Mouse (Mus musculus): ENCODE data around the gene Igdcc3. TPM values are rescaled to one million over a fixed set of nuclear protein-coding genes. Genes with fewer than 3 reads are reported as not detected.

Gene Igdcc3
- polyA plus RNA-seq, 1 experiment: not detected

- no peaks in the 10 kb centered on the region for H3K4me1 ChIP-seq (ENCODE audit: control insufficient read depth, insufficient read depth, low read length)
- no peak overlapping the region for H3K4me3 ChIP-seq (replicated peaks; ENCODE audit: control insufficient read depth, low read depth, low read length)
- H3K27ac ChIP-seq (ENCODE audit: control insufficient read depth, insufficient read depth, low read depth, low read length, poor library complexity): no peak overlapping the region
- TF ChIP-seq CTCF (IDR thresholded peaks at IDR 0.05; ENCODE audit: control insufficient read depth, insufficient read depth, low read length) (no peak), POLR2A (IDR thresholded peaks at IDR 0.05; ENCODE audit: borderline replicate concordance, control insufficient read depth, low read depth, low read length) (no peak)
- WGBS: 50% methylated on average over 4 of the region's 4 CpGs
Measured at GRCm38 (mm10) chr9:65161188-65161587, 20.2 kb downstream of the Igdcc3 start.

GRCm38 (mm10) chr9:65161881-65162280, 20.9 kb downstream of the Igdcc3 start:
- 17% methylated on average over 8 of the region's 8 CpGs for WGBS
- no peak overlapping the region for H3K27ac ChIP-seq (ENCODE audit: control insufficient read depth, insufficient read depth, low read depth, low read length, poor library complexity)
- H3K4me1 ChIP-seq (ENCODE audit: control insufficient read depth, insufficient read depth, low read length): no peaks in the 10 kb centered on the region
- TF ChIP-seq CTCF (IDR thresholded peaks at IDR 0.05; ENCODE audit: control insufficient read depth, insufficient read depth, low read length) (no peak), POLR2A (IDR thresholded peaks at IDR 0.05; ENCODE audit: borderline replicate concordance, control insufficient read depth, low read depth, low read length) (no peak)
- no peak overlapping the region for H3K4me3 ChIP-seq (replicated peaks; ENCODE audit: control insufficient read depth, low read depth, low read length)

GRCm38 (mm10) chr9:65162711-65163639, 22.0 kb downstream of the Igdcc3 start:
- H3K4me3 ChIP-seq (replicated peaks; ENCODE audit: control insufficient read depth, low read depth, low read length): no peak overlapping the region
- H3K4me1 ChIP-seq (ENCODE audit: control insufficient read depth, insufficient read depth, low read length): no peaks in the 10 kb centered on the region
- H3K27ac ChIP-seq (ENCODE audit: control insufficient read depth, insufficient read depth, low read depth, low read length, poor library complexity): no peak overlapping the region
- TF ChIP-seq POLR2A (IDR thresholded peaks at IDR 0.05; ENCODE audit: borderline replicate concordance, control insufficient read depth, low read depth, low read length) (no peak), CTCF (IDR thresholded peaks at IDR 0.05; ENCODE audit: control insufficient read depth, insufficient read depth, low read length) (no peak)
- 2% methylated on average over 68 of the region's 69 CpGs for WGBS

- no peak overlapping the region for H3K27ac ChIP-seq (ENCODE audit: control insufficient read depth, insufficient read depth, low read depth, low read length, poor library complexity)
- 17% methylated on average over 1 of the region's 1 CpGs for WGBS
- no peaks in the 10 kb centered on the region for H3K4me1 ChIP-seq (ENCODE audit: control insufficient read depth, insufficient read depth, low read length)
- no peak for TF ChIP-seq POLR2A (IDR thresholded peaks at IDR 0.05; ENCODE audit: borderline replicate concordance, control insufficient read depth, low read depth, low read length)
- TF ChIP-seq CTCF (IDR thresholded peaks at IDR 0.05; ENCODE audit: control insufficient read depth, insufficient read depth, low read length): 0 out of 2 replicates have a peak, but pooled peaks have one; percentile 14
- H3K4me3 ChIP-seq (replicated peaks; ENCODE audit: control insufficient read depth, low read depth, low read length): no peak overlapping the region
Measured at GRCm38 (mm10) chr9:65164870-65165269, 23.9 kb downstream of the Igdcc3 start.

- no peaks in the 10 kb centered on the region for H3K4me1 ChIP-seq (ENCODE audit: control insufficient read depth, insufficient read depth, low read length)
- H3K4me3 ChIP-seq (replicated peaks; ENCODE audit: control insufficient read depth, low read depth, low read length): no peak overlapping the region
- H3K27ac ChIP-seq (ENCODE audit: control insufficient read depth, insufficient read depth, low read depth, low read length, poor library complexity): no peak overlapping the region
- 53% methylated on average over 9 of the region's 9 CpGs for WGBS
- TF ChIP-seq POLR2A (IDR thresholded peaks at IDR 0.05; ENCODE audit: borderline replicate concordance, control insufficient read depth, low read depth, low read length) (no peak), CTCF (IDR thresholded peaks at IDR 0.05; ENCODE audit: control insufficient read depth, insufficient read depth, low read length) (no peak)
Measured at GRCm38 (mm10) chr9:65166386-65166785, 25.4 kb downstream of the Igdcc3 start.

GRCm38 (mm10) chr9:65168534-65168933, 27.5 kb downstream of the Igdcc3 start:
- WGBS: 53% methylated on average over 6 of the region's 6 CpGs

GRCm38 (mm10) chr9:65168952-65169351, 28.0 kb downstream of the Igdcc3 start:
- Histone ChIP-seq H3K4me1 (ENCODE audit: control insufficient read depth, insufficient read depth, low read length) (no peaks in the 10 kb centered on the region), H3K4me3 (replicated peaks; ENCODE audit: control insufficient read depth, low read depth, low read length) (no peak overlapping the region), H3K27ac (ENCODE audit: control insufficient read depth, insufficient read depth, low read depth, low read length, poor library complexity) (no peak overlapping the region)
- no peak for TF ChIP-seq POLR2A (IDR thresholded peaks at IDR 0.05; ENCODE audit: borderline replicate concordance, control insufficient read depth, low read depth, low read length)
- no peak for TF ChIP-seq CTCF (IDR thresholded peaks at IDR 0.05; ENCODE audit: control insufficient read depth, insufficient read depth, low read length)
- WGBS: 77% methylated on average over 4 of the region's 4 CpGs

More at GRCm38 (mm10) chr9:65168534-65168933, 27.5 kb downstream of the Igdcc3 start:
- no peak overlapping the region for H3K4me3 ChIP-seq (replicated peaks; ENCODE audit: control insufficient read depth, low read depth, low read length)
- no peak overlapping the region for H3K27ac ChIP-seq (ENCODE audit: control insufficient read depth, insufficient read depth, low read depth, low read length, poor library complexity)
- no peaks in the 10 kb centered on the region for H3K4me1 ChIP-seq (ENCODE audit: control insufficient read depth, insufficient read depth, low read length)
- TF ChIP-seq POLR2A (IDR thresholded peaks at IDR 0.05; ENCODE audit: borderline replicate concordance, control insufficient read depth, low read depth, low read length) (no peak), CTCF (IDR thresholded peaks at IDR 0.05; ENCODE audit: control insufficient read depth, insufficient read depth, low read length) (no peak)

- Histone ChIP-seq H3K27ac (ENCODE audit: control insufficient read depth, insufficient read depth, low read depth, low read length, poor library complexity) (no peak overlapping the region), H3K4me3 (replicated peaks; ENCODE audit: control insufficient read depth, low read depth, low read length) (no peak overlapping the region), H3K4me1 (ENCODE audit: control insufficient read depth, insufficient read depth, low read length) (no peaks in the 10 kb centered on the region)
- WGBS: 73% methylated on average over 9 of the region's 9 CpGs
- TF ChIP-seq POLR2A (IDR thresholded peaks at IDR 0.05; ENCODE audit: borderline replicate concordance, control insufficient read depth, low read depth, low read length) (no peak), CTCF (IDR thresholded peaks at IDR 0.05; ENCODE audit: control insufficient read depth, insufficient read depth, low read length) (no peak)
Measured at GRCm38 (mm10) chr9:65172654-65173053, 31.7 kb downstream of the Igdcc3 start.
